Mouse (Mus musculus) skeletal muscle tissue, adult 2 months (tissue): Measurements from ENCODE around the gene D1Ertd622e.

Experiments
- DNase-seq: peaks from one replicate; pipeline ENCODE4 v3.0.0-alpha.2; 2012; ENCODE audit warnings: low read depth, low spot score

The D1Ertd622e gene

DNA sequence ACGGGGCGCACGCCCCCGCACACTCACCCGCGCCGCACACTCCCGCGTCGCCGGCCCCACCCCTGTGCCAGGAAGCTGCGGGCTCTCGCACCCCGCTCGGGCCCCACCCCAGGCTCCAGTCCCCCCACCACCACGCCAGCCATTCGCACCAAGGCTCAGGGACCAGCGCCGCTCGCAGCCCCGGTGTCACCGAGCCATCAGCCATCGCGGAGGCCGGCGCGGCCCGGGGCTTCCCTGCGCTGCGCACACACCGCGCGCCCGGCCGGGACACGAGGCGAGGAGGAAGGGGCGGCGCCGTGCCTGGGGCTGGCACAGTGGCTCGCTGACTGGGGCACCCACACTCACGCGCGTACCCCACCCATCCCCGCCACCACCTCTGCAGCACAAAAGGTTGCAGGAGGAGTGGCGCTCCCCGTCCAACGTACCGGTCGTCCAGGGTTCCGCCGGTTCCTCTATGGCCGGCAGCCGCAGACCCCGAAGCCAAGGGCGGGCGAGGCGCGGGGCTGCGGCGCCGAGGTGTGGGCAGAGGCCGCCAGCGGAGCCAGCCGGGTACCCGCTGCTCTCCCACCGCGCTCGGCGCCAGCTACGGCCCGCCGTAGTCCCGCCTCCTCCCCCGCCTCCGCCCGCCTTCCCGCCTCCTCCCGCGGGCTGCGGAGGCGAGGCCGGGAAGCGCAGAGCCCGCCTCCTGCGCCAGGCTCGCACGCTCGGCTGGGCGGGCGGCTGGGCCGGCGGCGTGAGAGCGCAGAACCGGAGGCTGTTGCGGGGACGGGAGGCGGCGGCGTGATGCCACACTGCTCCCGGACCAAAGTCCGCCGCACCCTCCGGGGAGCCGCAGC is at the start of gene D1Ertd622e:
TSS of gene D1Ertd622e (minus strand) at position 669 of the 836 bp plus-strand sequence.
- DNase-seq = peak; percentile 63

- DNase-seq = no peak
Observed at GRCm38 (mm10) chr1:97710520-97710919, 48.6 kb upstream of the D1Ertd622e start.

DNA sequence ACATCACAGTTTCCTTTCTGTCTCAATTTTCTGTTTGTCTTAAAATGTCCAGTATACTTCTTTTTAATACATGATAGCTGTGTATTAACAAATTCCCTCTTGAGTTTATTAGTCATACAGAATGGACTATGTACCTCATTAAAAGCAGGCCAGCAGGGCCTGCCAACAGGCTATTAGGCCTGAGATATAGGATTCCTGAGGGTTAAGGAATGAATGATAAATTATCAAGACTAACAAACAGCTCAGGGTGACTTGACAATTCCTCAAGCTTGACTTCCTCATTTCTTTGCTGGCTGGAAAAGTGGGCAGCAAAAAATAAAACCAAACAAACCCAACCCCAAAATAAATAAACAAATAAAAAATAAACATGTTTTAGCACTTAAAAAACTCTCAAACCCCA is 43.5 kb upstream of the D1Ertd622e start:
- DNase-seq = no peak

GRCm38 (mm10) chr1:97704646-97705045 is 42.8 kb upstream of the D1Ertd622e start:
- DNase-seq = no peak

- no peak for DNase-seq
Observed at GRCm38 (mm10) chr1:97698956-97699570, 37.2 kb upstream of the D1Ertd622e start.

GRCm38 (mm10) chr1:97697273-97697672 is 35.4 kb upstream of the D1Ertd622e start:
- DNase-seq = no peak

DNA sequence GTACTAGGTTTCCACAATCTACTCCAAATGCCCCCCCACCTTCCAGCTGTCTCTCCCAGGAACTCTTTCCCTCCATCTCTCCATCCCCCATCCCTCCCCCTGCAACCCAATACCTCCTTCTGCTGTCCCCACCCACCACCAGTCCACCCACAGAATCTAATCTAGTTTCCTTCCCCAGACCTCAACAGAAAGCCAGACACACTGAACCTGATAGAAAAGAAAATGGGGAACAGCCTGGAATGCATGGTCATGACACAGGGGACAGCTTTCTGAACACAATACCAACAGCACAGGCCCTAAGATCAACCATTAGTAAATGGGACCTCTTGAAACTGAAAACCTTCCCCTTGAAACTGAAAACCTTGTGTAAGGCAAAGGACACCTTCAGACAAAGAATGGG is 32.0 kb upstream of the D1Ertd622e start:
- no peak for DNase-seq

DNA sequence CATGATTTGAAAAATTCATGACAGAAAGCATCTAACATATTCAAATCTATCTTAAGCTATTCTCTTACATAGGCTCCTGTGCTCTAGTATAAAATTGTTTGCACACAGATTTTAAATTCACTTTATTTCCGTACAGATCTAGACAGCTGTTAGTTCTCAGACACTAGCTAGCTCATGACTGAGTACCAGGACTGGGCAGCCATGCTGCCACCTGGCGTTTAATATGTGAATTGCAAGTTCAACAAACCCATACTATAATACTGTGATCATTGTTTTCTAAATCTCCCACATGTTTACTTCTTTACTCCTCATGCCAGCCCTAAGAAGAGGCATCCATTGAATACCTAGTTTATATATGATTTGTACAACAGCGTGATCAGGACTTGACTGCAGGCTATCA is 26.9 kb upstream of the D1Ertd622e start:
- DNase-seq = peak; percentile 16

- no peak for DNase-seq
Observed at GRCm38 (mm10) chr1:97676526-97677177, 14.8 kb upstream of the D1Ertd622e start.

- no peak for DNase-seq
Observed at GRCm38 (mm10) chr1:97676115-97676514, 14.2 kb upstream of the D1Ertd622e start.

- DNase-seq = no peak
Observed at GRCm38 (mm10) chr1:97672849-97673248, 11.0 kb upstream of the D1Ertd622e start.

DNA sequence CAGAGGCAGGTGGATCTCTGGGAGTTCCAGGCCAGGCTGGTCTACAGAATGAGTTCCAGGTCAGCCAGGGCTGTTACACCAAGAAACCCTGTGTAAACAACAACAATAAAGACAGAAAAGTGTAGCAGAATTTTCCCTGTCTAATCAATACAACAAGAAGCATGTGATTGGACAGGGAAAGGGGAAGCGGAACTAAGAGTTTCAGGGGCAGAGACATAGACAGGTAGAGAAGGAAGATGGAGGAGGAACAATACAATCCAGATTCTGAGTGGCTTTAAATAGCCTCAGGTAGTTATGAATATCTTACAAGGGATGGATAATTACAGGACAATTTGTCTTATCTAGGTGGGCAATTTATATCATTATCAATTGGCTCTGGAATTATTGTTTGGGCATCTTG is 5.4 kb upstream of the D1Ertd622e start:
- no peak for DNase-seq

- no peak for DNase-seq
Observed at GRCm38 (mm10) chr1:97662324-97662723, 450 bp upstream of the D1Ertd622e start.

DNA sequence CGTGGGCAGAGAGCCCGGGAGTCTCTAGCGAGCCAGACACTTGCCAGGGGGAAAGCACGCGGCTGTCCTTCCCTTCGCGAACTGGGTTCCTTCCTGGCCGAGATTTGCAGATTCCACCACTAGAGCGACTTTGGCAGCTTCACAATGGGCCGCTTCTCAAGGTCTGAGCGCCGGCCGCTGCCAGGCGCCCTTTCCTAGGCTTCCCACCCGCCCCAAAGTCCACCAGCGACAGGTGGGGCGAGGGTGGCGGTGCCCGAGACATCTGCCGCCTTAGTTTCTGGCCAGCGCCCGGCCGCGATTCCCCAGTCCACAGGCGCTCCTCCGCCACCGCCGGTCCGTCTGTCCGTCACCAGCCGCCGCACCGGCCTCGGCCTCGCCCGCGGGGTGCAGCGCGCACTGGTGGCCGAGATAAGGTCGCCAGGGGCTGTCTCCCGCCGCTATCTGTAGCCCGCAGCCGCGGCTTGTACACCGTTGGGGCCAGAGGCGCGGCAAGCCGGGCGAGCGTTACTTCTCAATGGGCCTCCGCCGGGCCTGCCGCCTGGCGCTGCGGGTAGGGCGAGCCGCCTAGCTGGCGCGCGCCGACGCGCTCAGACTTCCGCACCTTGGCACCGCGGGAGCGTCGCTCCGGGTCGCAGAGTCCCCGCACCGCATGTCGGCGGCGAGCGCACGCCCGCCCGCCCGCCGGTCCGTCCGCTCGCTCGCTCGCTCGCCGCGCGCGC is 1.0 kb downstream of the D1Ertd622e start:
- peak; percentile 83 for DNase-seq

- DNase-seq = no peak
Observed at GRCm38 (mm10) chr1:97659405-97659804, 2.5 kb downstream of the D1Ertd622e start.

GRCm38 (mm10) chr1:97657786-97658185 is 4.1 kb downstream of the D1Ertd622e start:
- peak; percentile 84 for DNase-seq

DNA sequence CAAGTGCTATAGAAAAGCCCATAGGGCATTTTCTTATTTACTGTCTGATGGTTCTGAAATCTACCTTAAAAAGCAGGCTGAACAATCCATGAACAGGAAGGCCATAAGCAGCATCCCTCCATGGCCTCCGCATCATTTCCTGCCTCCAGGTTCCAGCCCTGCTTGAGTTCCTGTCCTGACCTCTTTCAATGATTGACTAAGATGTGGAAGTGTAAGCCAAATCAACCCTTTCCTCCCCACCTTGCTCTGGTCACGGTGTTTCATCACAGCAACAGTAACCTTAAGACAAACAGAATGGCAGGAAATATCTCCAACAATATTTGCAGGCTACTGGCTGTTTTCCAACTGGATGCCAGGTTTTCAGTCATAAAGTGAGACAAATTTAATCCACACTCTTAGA is 4.7 kb downstream of the D1Ertd622e start:
- no peak for DNase-seq

- no peak for DNase-seq
Observed at GRCm38 (mm10) chr1:97654397-97654975, 7.4 kb downstream of the D1Ertd622e start.

DNA sequence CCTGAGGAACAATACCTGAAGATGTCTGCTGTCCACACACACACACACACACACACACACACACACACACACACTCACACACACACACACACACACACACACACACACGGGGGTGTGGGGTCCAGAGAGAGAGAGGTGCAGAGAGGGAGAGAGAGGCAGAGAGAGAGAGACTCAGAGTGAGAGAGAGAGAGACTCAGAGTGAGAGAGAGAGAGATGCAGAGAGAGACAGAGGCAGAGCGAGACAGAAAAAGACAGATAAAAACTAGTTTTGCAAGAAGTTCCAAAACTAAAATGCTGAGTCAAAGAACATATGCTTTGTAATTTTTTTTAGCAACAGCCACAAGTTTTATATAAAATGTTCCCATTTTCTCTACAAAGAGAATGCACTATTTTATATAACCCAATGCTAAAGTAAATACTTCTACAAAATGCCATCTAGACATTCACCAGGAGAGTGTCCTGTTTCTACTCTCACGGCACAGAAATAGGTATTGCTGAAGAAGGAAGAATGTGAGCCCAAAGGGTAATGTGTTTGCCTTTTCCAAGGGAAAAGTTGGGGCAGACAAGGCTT is 11.2 kb downstream of the D1Ertd622e start:
- no peak for DNase-seq

DNA sequence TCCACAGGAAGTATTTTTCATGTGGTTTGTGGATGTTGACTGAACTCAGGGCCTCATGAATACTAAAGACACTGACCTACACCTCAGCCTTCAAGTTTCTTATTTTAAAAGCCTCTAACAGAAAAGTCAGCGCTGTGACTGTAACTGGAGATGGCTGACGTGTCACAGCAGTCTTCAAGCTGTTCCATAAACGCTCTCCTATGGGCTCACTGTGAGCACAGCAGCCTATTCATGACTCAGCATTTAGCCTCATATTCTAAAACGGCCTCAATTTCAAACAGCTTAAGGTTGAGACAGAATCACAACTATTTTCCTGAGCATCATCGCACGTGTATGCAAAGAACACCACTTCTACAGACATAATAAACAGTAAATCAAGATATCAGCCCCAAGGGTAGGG is 11.8 kb downstream of the D1Ertd622e start:
- DNase-seq = peak; percentile 80

- no peak for DNase-seq
Observed at GRCm38 (mm10) chr1:97647037-97647436, 14.8 kb downstream of the D1Ertd622e start.
